Mouse (Mus musculus): ENCODE results near the gene Polr3a. TPM values are rescaled to one million over a fixed set of nuclear protein-coding genes. Genes with fewer than 3 reads are reported as not detected.

Polr3a gene
- 16.1 and 22.4 TPM in 2 replicates for total RNA-seq (2014; rRNA removed)
- polyA plus RNA-seq (2015; fragmentation: Nextera tagmentation; extraction: Ambion mirVana): 14.0 and 16.0 TPM in 2 replicates

- Histone ChIP-seq H3K27me3 (ENCODE audit: insufficient read depth, low read length) (no peaks in the 10 kb centered on the region), H3K4me3 (ENCODE audit: low read length) (peak within 1 kb of the TSS; percentile 65), H3K9me3 (ENCODE audit: low read length) (no peaks in the 10 kb centered on the region), H3K36me3 (ENCODE audit: insufficient read depth, low read length) (peaks cover 22% of the 10 kb centered on the region), H3K4me2 (ENCODE audit: low read depth, low read length) (peak within 1 kb of the TSS; percentile 89), H3K9ac (replicated peaks; ENCODE audit: low read length) (peak within 1 kb of the TSS; percentile 70), H3K27ac (peak within 1 kb of the TSS; percentile 49; the same call in 1 of the 2 replicates), H3K4me1 (ENCODE audit: insufficient read depth, low read length) (peaks cover 9% of the 10 kb centered on the region)
- ATAC-seq (peak; percentile 68), DNase-seq (ENCODE audit: low spot score) (peak; percentile 96)
- WGBS: under 1% methylated on average over 30 of the region's 30 CpGs
- peak; percentile 94 for TF ChIP-seq CTCF (IDR thresholded peaks at IDR 0.05; ENCODE audit: low read depth)
Measured at GRCm38 (mm10) chr14:24486773-24487227, at the start of gene Polr3a, which contains the start of gene Rps24. Gene Polr3a (minus strand): TSS chr14:24487058. Gene Rps24 (plus strand): TSS chr14:24487125.

DNA sequence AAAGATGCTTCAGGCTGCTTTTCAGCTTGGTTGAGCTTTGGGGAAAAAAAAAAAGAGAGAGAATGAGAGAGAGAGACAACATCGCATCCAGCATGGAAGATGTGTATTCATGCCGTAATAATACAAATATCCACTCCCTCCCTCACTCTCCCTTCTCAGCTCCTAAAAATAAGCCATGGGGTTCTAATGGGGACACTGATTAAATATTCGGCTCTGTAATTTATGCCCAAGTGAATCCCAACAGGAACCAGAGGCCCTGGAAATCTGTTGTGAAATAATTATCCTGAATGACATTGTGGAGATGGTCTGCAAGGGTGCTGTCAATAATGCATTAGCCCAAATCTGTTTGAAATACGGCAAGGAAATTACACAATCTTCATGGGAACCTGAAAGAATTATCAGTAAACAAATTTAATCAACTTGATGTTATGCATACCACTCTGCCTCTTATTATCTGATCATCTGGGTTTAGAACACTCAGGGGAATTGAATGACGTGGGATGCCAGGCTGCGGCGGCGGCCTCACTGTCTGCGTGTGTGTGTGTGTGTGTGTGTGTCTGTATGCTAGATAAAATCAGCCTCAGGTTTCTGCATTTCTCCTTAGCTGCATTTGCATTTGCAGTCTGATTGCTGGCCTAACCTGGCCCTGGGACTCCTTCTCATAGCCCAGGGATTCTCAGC, 48.1 kb upstream of the Polr3a start:
- H3K4me2 ChIP-seq (ENCODE audit: low read depth, low read length): no peak overlapping the region
- peak; percentile 55; the same call in 1 of the 2 replicates for ATAC-seq
- DNase-seq (ENCODE audit: low spot score): peak; percentile 79

GRCm38 (mm10) chr14:24530228-24530627, 43.4 kb upstream of the Polr3a start:
- H3K9ac ChIP-seq (replicated peaks; ENCODE audit: low read length): no peak overlapping the region
- no peak for TF ChIP-seq CTCF (IDR thresholded peaks at IDR 0.05; ENCODE audit: low read depth)
- no peak overlapping the region for H3K4me2 ChIP-seq (ENCODE audit: low read depth, low read length)
- 5% methylated on average over 6 of the region's 6 CpGs for WGBS
- H3K4me3 ChIP-seq (ENCODE audit: low read length): no peak overlapping the region
- H3K4me1 ChIP-seq (ENCODE audit: insufficient read depth, low read length): peaks cover 16% of the 10 kb centered on the region
- peak; percentile 38 for DNase-seq (ENCODE audit: low spot score)
- H3K36me3 ChIP-seq (ENCODE audit: insufficient read depth, low read length): no peaks in the 10 kb centered on the region
- H3K27me3 ChIP-seq (ENCODE audit: insufficient read depth, low read length): no peaks in the 10 kb centered on the region
- no peak overlapping the region for H3K27ac ChIP-seq
- no peaks in the 10 kb centered on the region for H3K9me3 ChIP-seq (ENCODE audit: low read length)
- ATAC-seq: peak; percentile 60

More for the DNA sequence above, 48.1 kb upstream of the Polr3a start:
- no peak for TF ChIP-seq CTCF (IDR thresholded peaks at IDR 0.05; ENCODE audit: low read depth)
- no peak overlapping the region for H3K9ac ChIP-seq (replicated peaks; ENCODE audit: low read length)
- 31% methylated on average over 9 of the region's 9 CpGs for whole genome bisulfite sequencing
- peaks cover 9% of the 10 kb centered on the region; the same call in 1 of the 2 replicates for H3K4me1 ChIP-seq (ENCODE audit: insufficient read depth, low read length)
- 0 out of 2 replicates have a peak overlapping the region, but pooled peaks have one; percentile 27 for H3K27ac ChIP-seq
- H3K27me3 ChIP-seq (ENCODE audit: insufficient read depth, low read length): no peaks in the 10 kb centered on the region
- no peaks in the 10 kb centered on the region for H3K36me3 ChIP-seq (ENCODE audit: insufficient read depth, low read length)
- H3K9me3 ChIP-seq (ENCODE audit: low read length): no peaks in the 10 kb centered on the region
- no peak overlapping the region for H3K4me3 ChIP-seq (ENCODE audit: low read length)

GRCm38 (mm10) chr14:24526440-24526839, 39.6 kb upstream of the Polr3a start:
- no peaks in the 10 kb centered on the region for H3K9me3 ChIP-seq (ENCODE audit: low read length)
- peak overlapping the region; percentile 32; the same call in 1 of the 2 replicates for H3K27ac ChIP-seq
- TF ChIP-seq CTCF (IDR thresholded peaks at IDR 0.05; ENCODE audit: low read depth): no peak
- no peaks in the 10 kb centered on the region for H3K36me3 ChIP-seq (ENCODE audit: insufficient read depth, low read length)
- no peak for ATAC-seq
- no peaks in the 10 kb centered on the region for H3K27me3 ChIP-seq (ENCODE audit: insufficient read depth, low read length)
- no peak for DNase-seq (ENCODE audit: low spot score)
- H3K9ac ChIP-seq (replicated peaks; ENCODE audit: low read length): no peak overlapping the region
- WGBS: 43% methylated on average over 10 of the region's 10 CpGs
- no peak overlapping the region for H3K4me3 ChIP-seq (ENCODE audit: low read length)
- no peak overlapping the region for H3K4me2 ChIP-seq (ENCODE audit: low read depth, low read length)
- peaks cover 16% of the 10 kb centered on the region for H3K4me1 ChIP-seq (ENCODE audit: insufficient read depth, low read length)

DNA sequence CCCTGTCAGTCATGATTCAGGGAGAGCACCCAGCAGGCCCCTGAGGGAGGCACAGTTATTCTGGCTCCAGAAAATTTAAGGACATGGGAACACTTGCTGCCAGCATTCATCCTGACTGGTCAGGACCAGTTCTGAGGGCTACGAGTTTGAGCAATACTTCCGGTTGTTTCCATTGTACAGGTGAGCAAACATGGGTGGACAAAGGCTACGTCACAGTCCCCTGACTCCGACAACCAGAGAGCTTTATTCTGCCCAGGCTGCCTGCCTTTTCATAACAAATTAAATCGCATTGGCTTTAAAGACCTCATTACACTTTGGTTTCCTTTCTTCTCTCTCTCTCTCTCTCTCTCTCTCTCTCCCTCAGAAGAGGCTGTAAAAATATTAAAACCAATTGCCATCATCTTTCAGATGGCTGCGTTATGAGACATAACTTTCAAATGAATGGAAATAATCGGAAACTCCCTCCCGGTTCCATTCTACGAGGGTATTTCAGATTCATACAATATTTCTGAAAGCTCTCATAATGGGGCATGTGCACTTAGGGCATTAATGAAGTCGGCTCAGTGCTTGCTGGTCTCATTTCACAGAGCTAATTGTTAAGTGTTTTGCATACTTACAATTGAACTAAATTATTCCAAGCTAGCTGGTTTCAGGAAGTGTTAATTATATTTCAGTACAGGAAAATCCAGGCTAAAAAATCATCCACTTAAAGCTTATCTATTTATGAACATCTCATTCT, 39.0 kb upstream of the Polr3a start:
- DNase-seq (ENCODE audit: low spot score) (no peak), ATAC-seq (no peak)
- Histone ChIP-seq H3K9ac (replicated peaks; ENCODE audit: low read length) (no peak overlapping the region), H3K4me2 (ENCODE audit: low read depth, low read length) (no peak overlapping the region), H3K4me3 (ENCODE audit: low read length) (no peak overlapping the region), H3K4me1 (ENCODE audit: insufficient read depth, low read length) (peaks cover 15% of the 10 kb centered on the region), H3K36me3 (ENCODE audit: insufficient read depth, low read length) (no peaks in the 10 kb centered on the region), H3K27me3 (ENCODE audit: insufficient read depth, low read length) (no peaks in the 10 kb centered on the region), H3K27ac (peak overlapping the region; percentile 58), H3K9me3 (ENCODE audit: low read length) (no peaks in the 10 kb centered on the region)
- no peak for TF ChIP-seq CTCF (IDR thresholded peaks at IDR 0.05; ENCODE audit: low read depth)
- WGBS: 48% methylated on average over 10 of the region's 10 CpGs

GRCm38 (mm10) chr14:24525137-24525536, 38.3 kb upstream of the Polr3a start:
- DNase-seq (ENCODE audit: low spot score) (no peak), ATAC-seq (no peak)
- no peak for TF ChIP-seq CTCF (IDR thresholded peaks at IDR 0.05; ENCODE audit: low read depth)
- 65% methylated on average over 3 of the region's 3 CpGs for WGBS
- no peaks in the 10 kb centered on the region for H3K9me3 ChIP-seq (ENCODE audit: low read length)
- peaks cover 8% of the 10 kb centered on the region for H3K4me1 ChIP-seq (ENCODE audit: insufficient read depth, low read length)
- H3K4me3 ChIP-seq (ENCODE audit: low read length): no peak overlapping the region
- no peak overlapping the region for H3K4me2 ChIP-seq (ENCODE audit: low read depth, low read length)
- peak overlapping the region; percentile 58; the same call in 1 of the 2 replicates for H3K27ac ChIP-seq
- H3K36me3 ChIP-seq (ENCODE audit: insufficient read depth, low read length): no peaks in the 10 kb centered on the region
- no peak overlapping the region for H3K9ac ChIP-seq (replicated peaks; ENCODE audit: low read length)
- H3K27me3 ChIP-seq (ENCODE audit: insufficient read depth, low read length): no peaks in the 10 kb centered on the region
